Mouse (Mus musculus) kidney, adult 2 months (tissue): ENCODE data around the gene Trim54. TPM values are rescaled to one million over a fixed set of nuclear protein-coding genes. Genes with fewer than 3 reads are reported as not detected.

ENCODE experiments used
- DNase-seq: peaks from one replicate; pipeline ENCODE4 v3.0.0; 2021
- H3K27ac ChIP-seq: fragments of 200-500 bp; 2 replicates; pipeline ENCODE4 v1.5.1; 2012; ENCODE audit warnings: low read depth, low read length, control low read depth, inconsistent platforms; ENCODE audit not compliant: insufficient read depth
- H3K27me3 ChIP-seq: fragments of 200-500 bp; replicated peaks from 2 replicates; pipeline ENCODE4 v1.6.1; 2012; ENCODE audit warnings: mild to moderate bottlenecking, moderate library complexity, low read length, inconsistent platforms; ENCODE audit not compliant: control insufficient read depth, insufficient read depth
- H3K36me3 ChIP-seq: fragments of 200-500 bp; 2 replicates; pipeline ENCODE4 v1.6.1; 2012; ENCODE audit warnings: mild to moderate bottlenecking, moderate library complexity, low read length, inconsistent platforms; ENCODE audit not compliant: control insufficient read depth, insufficient read depth
- H3K4me1 ChIP-seq: fragments of 200-500 bp; 2 replicates; pipeline ENCODE4 v1.6.1; 2011; ENCODE audit warnings: low read length; ENCODE audit not compliant: control insufficient read depth, insufficient read depth
- H3K4me3 ChIP-seq: fragments of 200-500 bp; 2 replicates; pipeline ENCODE4 v1.5.1; 2011; ENCODE audit warnings: mild to moderate bottlenecking, low read depth, low read length, control low read depth; ENCODE audit not compliant: insufficient read depth
- CTCF ChIP-seq: fragments of 200-500 bp; conservative IDR thresholded peaks from 2 replicates; pipeline ENCODE4 v1.5.1; 2011; ENCODE audit warnings: low read depth, mild to moderate bottlenecking, control low read depth, low read length, moderate library complexity, mixed read lengths; ENCODE audit not compliant: insufficient read depth, insufficient read length
- POLR2A ChIP-seq: fragments of 200-500 bp; IDR thresholded peaks from one replicate; pipeline ENCODE4 v1.6.1; 2011; ENCODE audit warnings: low read depth, low read length, control low read depth
- WGBS: fragments of 180-500 bp; shearing (Covaris S2); methylation state at CpG from one replicate; pipeline ENCODE4 v1.1.7; 2018; 5-methylcytosine and 5-hydroxymethylcytosine counted together
- polyA plus RNA-seq: library from polyadenylated mRNA; depleted of rRNA; stranded (reverse); fragments of >200 nt; gene quantifications from 2 replicates; pipeline ENCODE4 v1.2.3, GENCODE M21; 2012

Gene Trim54
- polyA plus RNA-seq, 1 experiment: 3.9 TPM

DNA sequence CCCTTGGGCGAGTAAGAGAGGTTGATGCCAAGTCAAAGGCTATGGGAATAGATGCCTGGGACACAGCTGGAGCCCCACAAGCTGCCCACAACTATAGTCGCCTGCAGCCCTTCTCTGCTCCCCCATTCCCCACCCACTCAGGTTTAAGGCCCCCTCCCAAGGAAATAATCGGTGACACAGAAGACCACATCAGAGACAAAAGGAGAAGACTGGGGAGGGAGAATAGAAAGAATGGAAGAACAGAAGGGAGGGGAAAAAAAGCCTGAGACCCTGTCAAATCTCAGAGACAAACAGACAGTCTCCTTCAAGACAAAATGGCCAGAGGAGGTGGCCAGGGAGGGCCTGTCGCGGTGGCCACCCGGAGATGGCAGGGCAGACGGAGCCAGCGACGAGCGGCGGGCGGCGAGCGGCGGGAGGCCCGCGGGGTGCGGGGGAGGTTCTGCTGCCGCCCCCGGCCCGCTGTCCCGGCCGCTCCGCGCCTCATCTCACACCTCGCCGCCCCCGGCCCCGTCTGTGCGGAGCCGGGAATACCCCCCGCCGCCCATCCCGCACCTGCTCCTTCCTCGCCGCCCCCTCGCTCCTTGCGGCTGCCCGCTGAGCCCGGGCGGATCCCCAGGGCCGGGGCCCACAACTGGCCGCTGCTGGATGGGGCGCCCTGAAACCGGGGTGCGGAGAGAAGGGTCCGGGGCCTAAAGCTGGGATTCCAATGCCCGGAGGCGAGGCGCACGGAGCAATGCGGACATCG lies 24.1 kb upstream of the Trim54 start:
- H3K36me3 ChIP-seq: no peaks in the 10 kb centered on the region
- peaks cover 14% of the 10 kb centered on the region for H3K27me3 ChIP-seq
- no peak overlapping the region for H3K27ac ChIP-seq
- peaks cover 12% of the 10 kb centered on the region; the same call in 1 of the 2 replicates for H3K4me1 ChIP-seq
- TF ChIP-seq POLR2A (no peak), CTCF (no peak)
- 10% methylated on average over 39 of the region's 53 CpGs for WGBS
- DNase-seq: no peak
- H3K4me3 ChIP-seq: no peak overlapping the region

DNA sequence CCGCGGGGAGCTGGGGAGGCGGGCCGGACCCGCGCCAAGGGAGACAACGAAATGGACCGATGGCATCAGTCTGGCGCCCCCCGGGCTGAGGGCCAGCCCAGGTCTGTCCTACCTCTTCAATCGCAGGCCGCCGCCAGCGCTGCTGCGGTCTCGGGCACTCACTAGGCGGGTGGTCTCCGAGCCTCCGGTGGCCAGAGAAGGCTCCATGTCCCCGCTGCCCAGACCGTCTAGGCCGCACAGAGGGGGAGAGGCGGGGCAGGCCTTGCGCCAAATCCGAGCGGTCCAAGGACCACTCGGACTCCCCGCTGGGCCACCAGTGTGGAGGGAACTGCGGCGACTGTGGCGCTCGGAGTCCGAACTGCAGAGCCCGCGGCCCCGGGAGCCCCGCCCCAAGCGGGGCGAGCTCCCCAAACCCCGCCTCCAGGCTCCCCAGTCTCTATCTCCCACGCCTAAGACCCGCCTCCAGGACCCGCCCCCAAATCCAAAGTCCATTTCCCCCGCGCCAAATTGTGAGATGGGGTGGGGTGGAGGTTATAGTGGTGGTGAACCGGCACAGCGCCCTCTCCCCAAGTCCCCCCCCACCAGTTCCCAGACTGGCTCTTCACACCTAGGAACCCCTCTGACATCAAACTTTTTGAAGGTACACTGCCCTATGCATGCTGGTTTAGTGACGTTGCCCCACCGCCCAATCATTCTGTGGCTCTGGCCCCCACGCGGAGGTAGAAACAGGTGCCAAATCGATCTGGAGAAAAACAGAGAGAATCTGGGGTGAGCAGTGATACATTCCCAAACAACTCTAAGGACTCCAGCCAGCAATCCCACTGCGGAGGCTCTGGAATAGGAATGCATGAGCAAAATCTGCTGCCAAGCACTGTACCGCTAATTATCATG lies 23.1 kb upstream of the Trim54 start:
- TF ChIP-seq CTCF (no peak), POLR2A (no peak)
- Histone ChIP-seq H3K27me3 (peaks cover 14% of the 10 kb centered on the region), H3K4me1 (peaks cover 12% of the 10 kb centered on the region; the same call in 1 of the 2 replicates), H3K4me3 (peak overlapping the region; percentile 39; the same call in 1 of the 2 replicates), H3K36me3 (no peaks in the 10 kb centered on the region), H3K27ac (no peak overlapping the region)
- 2% methylated on average over 52 of the region's 54 CpGs for WGBS
- DNase-seq: peak; percentile 76

DNA sequence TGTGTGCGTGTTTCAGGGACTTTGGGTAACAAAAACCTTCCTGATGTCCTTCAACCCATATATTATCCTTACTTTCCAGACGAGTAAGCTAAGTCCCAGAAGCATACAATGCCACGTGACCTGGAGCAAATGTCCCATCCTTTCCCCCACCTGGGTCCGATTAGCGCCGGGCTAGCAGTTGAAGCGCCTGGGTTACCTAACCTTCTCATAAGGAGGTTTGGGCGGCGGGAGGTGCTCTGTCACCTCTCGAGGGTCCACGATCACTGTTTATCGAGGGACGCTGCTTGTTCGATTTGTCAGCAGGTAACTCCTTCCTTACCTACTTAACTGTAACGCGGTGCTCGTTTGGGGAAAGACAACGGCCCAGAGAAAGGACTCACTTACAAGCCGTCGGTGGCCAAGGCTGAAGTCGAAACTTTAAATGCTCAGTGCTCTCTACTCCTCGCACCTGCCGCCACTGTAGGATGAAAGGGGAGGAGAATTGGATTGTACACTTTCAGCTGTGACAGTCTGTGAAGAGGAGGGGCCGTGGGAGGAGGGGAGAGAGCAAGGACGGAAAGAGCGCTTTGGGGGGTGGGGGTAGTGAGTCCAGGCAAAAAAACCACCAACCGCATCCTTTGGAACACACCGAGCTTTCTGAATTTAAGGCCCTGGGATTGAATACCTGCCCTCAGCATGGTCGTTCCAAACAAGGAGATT lies 22.3 kb upstream of the Trim54 start:
- WGBS: 3% methylated on average over 29 of the region's 29 CpGs
- Histone ChIP-seq H3K36me3 (no peaks in the 10 kb centered on the region), H3K27me3 (peaks cover 14% of the 10 kb centered on the region), H3K4me1 (peaks cover 12% of the 10 kb centered on the region; the same call in 1 of the 2 replicates), H3K27ac (no peak overlapping the region), H3K4me3 (peak overlapping the region; percentile 3; the same call in 1 of the 2 replicates)
- DNase-seq: no peak
- TF ChIP-seq POLR2A (no peak), CTCF (no peak)

DNA sequence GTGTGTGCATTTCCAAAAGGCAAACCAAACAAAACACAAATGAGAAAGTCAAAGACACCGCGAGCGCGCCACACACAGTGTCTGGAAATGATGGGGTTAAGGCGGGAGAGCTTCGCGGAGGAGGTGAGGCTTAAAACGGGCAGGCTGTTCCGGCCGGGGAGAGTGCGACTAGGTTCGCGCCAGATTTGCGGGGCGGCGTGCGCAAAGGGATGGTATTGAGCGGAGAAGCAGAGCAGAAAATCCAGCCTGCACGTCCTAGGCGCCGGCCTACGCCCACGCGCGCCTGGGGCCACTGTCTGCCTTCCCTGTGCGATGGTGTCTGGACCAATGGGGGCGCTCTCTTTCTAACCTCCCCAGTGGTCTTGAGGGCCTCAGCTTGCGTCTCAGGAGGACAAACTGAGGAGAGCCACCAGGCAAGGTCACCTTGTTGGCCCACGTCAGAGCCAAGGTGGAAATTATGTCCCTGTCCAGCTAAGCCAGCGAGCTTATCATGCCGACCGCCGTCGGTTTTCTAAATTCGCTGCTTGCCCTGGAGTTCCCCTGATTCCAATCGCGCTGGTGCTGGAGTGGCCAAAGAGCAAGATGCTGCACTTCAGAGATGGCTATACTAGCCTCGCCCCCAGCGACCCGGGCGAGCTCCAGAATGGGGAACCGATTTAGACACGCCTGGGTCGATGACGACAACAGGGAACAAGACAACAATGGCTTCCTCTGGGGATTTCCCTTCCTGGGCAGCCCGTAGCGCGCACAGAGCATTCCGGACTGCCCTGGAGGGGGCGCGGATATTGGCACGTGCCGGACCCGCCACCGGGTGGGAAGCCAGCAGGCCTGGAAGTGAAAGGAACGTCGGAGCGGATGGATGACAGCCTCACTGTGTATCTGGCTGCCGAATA lies 21.5 kb upstream of the Trim54 start:
- WGBS: under 1% methylated on average over 59 of the region's 59 CpGs
- H3K27me3 ChIP-seq: peaks cover 14% of the 10 kb centered on the region
- H3K36me3 ChIP-seq: no peaks in the 10 kb centered on the region
- H3K27ac ChIP-seq: no peak overlapping the region
- TF ChIP-seq POLR2A: no peak
- no peak for TF ChIP-seq CTCF
- peak; percentile 61 for DNase-seq
- peak overlapping the region; percentile 3; the same call in 1 of the 2 replicates for H3K4me3 ChIP-seq
- peaks cover 12% of the 10 kb centered on the region; the same call in 1 of the 2 replicates for H3K4me1 ChIP-seq

DNA sequence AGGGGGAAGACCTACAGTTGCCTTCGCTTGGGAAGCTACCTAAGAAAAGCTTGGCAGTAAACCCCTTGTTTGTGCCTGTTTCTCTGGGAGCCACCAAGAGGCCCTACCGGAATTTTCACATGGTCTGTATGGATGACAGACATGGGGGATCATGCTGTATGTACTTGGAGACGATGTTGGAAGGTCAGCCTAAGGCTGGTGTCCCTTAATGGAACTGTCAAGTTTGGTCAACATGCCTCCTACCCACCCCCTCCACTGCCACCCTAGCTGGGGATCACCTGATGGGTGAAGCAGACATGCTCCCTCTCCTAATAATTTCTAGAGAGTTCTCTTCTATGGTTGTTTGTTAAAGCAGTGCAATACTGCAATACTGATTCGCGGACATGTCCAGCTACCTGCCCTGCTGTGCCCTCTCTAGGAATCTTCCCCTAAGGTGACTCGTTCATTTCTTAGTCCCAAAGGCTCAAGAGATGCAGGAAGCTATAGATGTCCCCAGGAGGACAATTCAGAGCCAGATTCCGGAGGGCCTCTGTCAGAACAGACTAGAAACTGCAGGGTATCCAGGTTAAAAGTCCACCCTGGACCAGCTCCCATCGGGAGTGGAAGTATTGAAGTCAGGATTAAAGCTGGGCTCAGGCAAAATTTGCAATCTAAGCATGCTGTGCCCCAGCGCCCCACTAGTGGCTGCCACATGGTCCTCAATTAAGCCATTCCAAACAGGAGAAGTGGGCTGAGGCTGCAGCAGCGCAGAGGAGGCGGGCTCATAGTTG lies 20.6 kb upstream of the Trim54 start:
- 29% methylated on average over 11 of the region's 11 CpGs for WGBS
- Histone ChIP-seq H3K27me3 (peaks cover 14% of the 10 kb centered on the region), H3K27ac (no peak overlapping the region), H3K4me3 (no peak overlapping the region), H3K4me1 (peaks cover 12% of the 10 kb centered on the region; the same call in 1 of the 2 replicates), H3K36me3 (no peaks in the 10 kb centered on the region)
- no peak for TF ChIP-seq CTCF
- TF ChIP-seq POLR2A: no peak
- DNase-seq: no peak
